Mouse (Mus musculus) spleen, adult 2 months (tissue): ENCODE data around the gene Eri2. TPM values are rescaled to one million over a fixed set of nuclear protein-coding genes. Genes with fewer than 3 reads are reported as not detected.

Source experiments
- DNase-seq, 2 experiments: peaks; one replicate each; pipeline versions ENCODE4 v3.0.0 to v3.0.0-alpha.2; 2012 to 2021; ENCODE audit warnings: low spot score in 2 of 2, low read depth in 1 of 2
- H3K27ac ChIP-seq: fragments of 200-500 bp; 2 replicates; pipeline ENCODE4 v1.5.1; 2012; ENCODE audit warnings: low read length, inconsistent platforms; ENCODE audit not compliant: insufficient read depth
- H3K27me3 ChIP-seq: fragments of 200-500 bp; 2 replicates; pipeline ENCODE4 v1.6.1; 2012; ENCODE audit warnings: mild to moderate bottlenecking, moderate library complexity, low read length, inconsistent platforms; ENCODE audit not compliant: control insufficient read depth, insufficient read depth
- H3K36me3 ChIP-seq: fragments of 200-500 bp; 2 replicates; pipeline ENCODE4 v1.6.1; 2012; ENCODE audit warnings: mild to moderate bottlenecking, low read length, inconsistent platforms; ENCODE audit not compliant: control insufficient read depth, insufficient read depth
- H3K4me1 ChIP-seq: fragments of 200-500 bp; 2 replicates; pipeline ENCODE4 v1.6.1; 2011; ENCODE audit warnings: inconsistent platforms; ENCODE audit not compliant: control insufficient read depth, insufficient read depth, insufficient read length
- H3K4me3 ChIP-seq: fragments of 200-500 bp; 2 replicates; pipeline ENCODE4 v1.5.1; 2011; ENCODE audit warnings: mild to moderate bottlenecking, inconsistent platforms; ENCODE audit not compliant: insufficient read depth, insufficient read length; ENCODE audit errors: extremely low read depth
- CTCF ChIP-seq: fragments of 200-500 bp; IDR thresholded peaks from 2 replicates; pipeline ENCODE4 v1.5.1; 2011; ENCODE audit warnings: mild to moderate bottlenecking, inconsistent platforms; ENCODE audit not compliant: insufficient read depth, insufficient read length, insufficient replicate concordance; ENCODE audit errors: extremely low read depth
- POLR2A ChIP-seq: fragments of 200-500 bp; IDR thresholded peaks from 2 replicates; pipeline ENCODE4 v1.6.1; 2011; ENCODE audit warnings: low read depth, low read length, inconsistent platforms
- WGBS: fragments of 180-500 bp; shearing (Covaris S2); methylation state at CpG from one replicate; pipeline ENCODE4 v1.1.7; 2018; 5-methylcytosine and 5-hydroxymethylcytosine counted together
- polyA plus RNA-seq: library from polyadenylated mRNA; depleted of rRNA; stranded (reverse); fragments of >200 nt; gene quantifications from 2 replicates; pipeline ENCODE4 v1.2.3, GENCODE M21; 2012; rRNA removed

Eri2 gene
- polyA plus RNA-seq: 0.46 and 0.65 TPM in 2 replicates

GRCm38 (mm10) chr7:119793586-119794250 is at the start of gene Eri2, which contains the start of gene Rexo5:
Eri2 (minus strand) TSS chr7:119794058.
Rexo5 (plus strand) TSS chr7:119794006.
- no peaks in the 10 kb centered on the region; the same call in 1 of the 2 replicates for H3K36me3 ChIP-seq
- peak within 1 kb of the TSS; percentile 44; the same call in 1 of the 2 replicates for H3K27ac ChIP-seq
- H3K4me3 ChIP-seq: peak within 1 kb of the TSS; percentile 82
- no peaks in the 10 kb centered on the region for H3K27me3 ChIP-seq
- peak; percentile 45 to 80 for DNase-seq
- no peak for TF ChIP-seq CTCF
- TF ChIP-seq POLR2A: no peak
- H3K4me1 ChIP-seq: no peaks in the 10 kb centered on the region; the same call in 1 of the 2 replicates
- under 1% methylated on average over 53 of the region's 53 CpGs for WGBS

GRCm38 (mm10) chr7:119841820-119842449 is 48.1 kb upstream of the Eri2 start:
- TF ChIP-seq POLR2A (no peak), CTCF (no peak)
- H3K27me3 ChIP-seq: no peaks in the 10 kb centered on the region
- H3K27ac ChIP-seq: no peak overlapping the region
- 90% methylated on average over 4 of the region's 4 CpGs for WGBS
- no peak overlapping the region for H3K4me3 ChIP-seq
- H3K4me1 ChIP-seq: no peaks in the 10 kb centered on the region
- DNase-seq: no peak
- no peaks in the 10 kb centered on the region for H3K36me3 ChIP-seq

GRCm38 (mm10) chr7:119835996-119836777 is 42.3 kb upstream of the Eri2 start:
- no peaks in the 10 kb centered on the region for H3K36me3 ChIP-seq
- H3K27ac ChIP-seq: peak overlapping the region; percentile 82; the same call in 1 of the 2 replicates
- H3K4me1 ChIP-seq: peaks cover 3% of the 10 kb centered on the region; the same call in 1 of the 2 replicates
- WGBS: 67% methylated on average over 4 of the region's 4 CpGs
- peak in 1 of 2 experiments; percentile 53 for DNase-seq
- TF ChIP-seq CTCF: no peak
- H3K4me3 ChIP-seq: no peak overlapping the region
- H3K27me3 ChIP-seq: no peaks in the 10 kb centered on the region

GRCm38 (mm10) chr7:119835371-119835770 is 41.5 kb upstream of the Eri2 start:
- no peak for DNase-seq
- WGBS: 92% methylated on average over 1 of the region's 1 CpGs
- TF ChIP-seq POLR2A (no peak), CTCF (no peak)
- no peaks in the 10 kb centered on the region for H3K27me3 ChIP-seq
- H3K4me1 ChIP-seq: peaks cover 3% of the 10 kb centered on the region; the same call in 1 of the 2 replicates
- no peak overlapping the region for H3K4me3 ChIP-seq
- H3K36me3 ChIP-seq: no peaks in the 10 kb centered on the region
- peak overlapping the region; percentile 82 for H3K27ac ChIP-seq

- H3K27ac ChIP-seq: no peak overlapping the region
- no peaks in the 10 kb centered on the region for H3K4me1 ChIP-seq
- WGBS: 85% methylated on average over 3 of the region's 3 CpGs
- H3K27me3 ChIP-seq: no peaks in the 10 kb centered on the region
- peaks cover 2% of the 10 kb centered on the region; the same call in 1 of the 2 replicates for H3K36me3 ChIP-seq
- no peak overlapping the region for H3K4me3 ChIP-seq
- no peak for DNase-seq
- TF ChIP-seq CTCF (no peak), POLR2A (no peak)
Observed at GRCm38 (mm10) chr7:119808723-119809122, 14.9 kb upstream of the Eri2 start.

- no peak for TF ChIP-seq CTCF
- TF ChIP-seq POLR2A: no peak
- H3K36me3 ChIP-seq: peaks cover 2% of the 10 kb centered on the region; the same call in 1 of the 2 replicates
- H3K4me1 ChIP-seq: no peaks in the 10 kb centered on the region
- H3K27me3 ChIP-seq: no peaks in the 10 kb centered on the region
- no peak for DNase-seq
- WGBS: 95% methylated on average over 5 of the region's 5 CpGs
- H3K27ac ChIP-seq: no peak overlapping the region
- no peak overlapping the region for H3K4me3 ChIP-seq
Observed at GRCm38 (mm10) chr7:119807396-119807795, 13.5 kb upstream of the Eri2 start.
